Mouse (Mus musculus) MEL (cell line): ENCODE results near the gene Leng1. TPM values are rescaled to one million over a fixed set of nuclear protein-coding genes. Genes with fewer than 3 reads are reported as not detected.

Experiments used
- DNase-seq: peaks from one replicate; pipeline ENCODE4 v3.0.0; 2011; ENCODE audit warnings: low read depth, low spot score
- H3K27ac ChIP-seq: 2 replicates; pipeline ENCODE4 v1.5.1; 2012; ENCODE audit warnings: low read depth, mild to moderate bottlenecking, control low read depth, low read length, moderate library complexity; ENCODE audit not compliant: control insufficient read depth
- H3K27me3 ChIP-seq, 2 experiments: fragments of 150-350 bp in 1 of 2; sonication (generic) in 1 of 2; 2 replicates each; pipeline ENCODE4 v1.6.1; 2012; ENCODE audit warnings: low read length in 2 of 2, mild to moderate bottlenecking in 2 of 2, improper control_type of control experiment in 1 of 2, moderate library complexity in 1 of 2; ENCODE audit not compliant: insufficient read depth in 2 of 2, control insufficient read depth in 1 of 2
- H3K36me3 ChIP-seq, 2 experiments: 2 replicates each; pipeline ENCODE4 v1.6.1; 2012 to 2014; ENCODE audit warnings: low read length in 2 of 2, improper control_type of control experiment in 1 of 2, inconsistent platforms in 1 of 2, mild to moderate bottlenecking in 1 of 2; ENCODE audit not compliant: insufficient read depth in 2 of 2, control insufficient read depth in 1 of 2
- H3K4me1 ChIP-seq, 2 experiments: fragments of 150-350 bp in 1 of 2; sonication (generic) in 1 of 2; 2 replicates each; pipeline ENCODE4 v1.6.1; 2012; ENCODE audit warnings: low read length in 2 of 2, improper control_type of control experiment in 1 of 2, mild to moderate bottlenecking in 1 of 2; ENCODE audit not compliant: insufficient read depth in 2 of 2, control insufficient read depth in 1 of 2
- H3K4me3 ChIP-seq, 2 experiments: fragments of 150-350 bp in 1 of 2; sonication (generic) in 1 of 2; 2 replicates each; pipeline ENCODE4 v1.5.1; 2012; ENCODE audit warnings: low read depth in 2 of 2, low read length in 2 of 2, mild to moderate bottlenecking in 2 of 2, moderate library complexity in 2 of 2, control low read depth in 1 of 2, improper control_type of control experiment in 1 of 2; ENCODE audit not compliant: control insufficient read depth in 1 of 2, insufficient read depth in 1 of 2
- H3K79me2 ChIP-seq: 2 replicates; pipeline ENCODE4 v1.6.1; 2012; ENCODE audit warnings: mild to moderate bottlenecking, low read length, moderate library complexity; ENCODE audit not compliant: control insufficient read depth, poor library complexity, insufficient read depth
- H3K9ac ChIP-seq: 2 replicates; pipeline ENCODE4 v1.6.1; 2012; ENCODE audit warnings: low read depth, mild to moderate bottlenecking, control low read depth, low read length, moderate library complexity; ENCODE audit not compliant: control insufficient read depth, poor library complexity, severe bottlenecking
- H3K9me3 ChIP-seq: fragments of 150-350 bp; sonication (generic); replicated peaks from 2 replicates; pipeline ENCODE4 v1.6.1; 2012; ENCODE audit warnings: mild to moderate bottlenecking, low read length, improper control_type of control experiment, moderate library complexity; ENCODE audit not compliant: insufficient read depth
- CHD1 ChIP-seq: IDR thresholded peaks from 2 replicates; pipeline ENCODE4 v1.6.1; 2012; ENCODE audit warnings: low read depth, mild to moderate bottlenecking, inconsistent platforms, low read length, improper control_type of control experiment
- CTCF ChIP-seq, 3 experiments: IDR thresholded peaks in 2 of 3; conservative IDR thresholded peaks in 1 of 3; 2 replicates each; pipeline ENCODE4 v1.5.1; 2011 to 2012; ENCODE audit warnings: low read length in 3 of 3, low read depth in 2 of 3, mild to moderate bottlenecking in 2 of 3, improper control_type of control experiment in 1 of 3, inconsistent platforms in 1 of 3, mixed read lengths in 1 of 3, moderate library complexity in 1 of 3; ENCODE audit not compliant: control insufficient read depth in 1 of 3, insufficient read depth in 1 of 3, poor library complexity in 1 of 3, severe bottlenecking in 1 of 3
- ELF1 ChIP-seq: IDR thresholded peaks from 2 replicates; pipeline ENCODE4 v1.6.1; 2014; ENCODE audit warnings: low read depth, mild to moderate bottlenecking, inconsistent platforms, low read length, improper control_type of control experiment, moderate library complexity
- ETS1 ChIP-seq: IDR thresholded peaks from 2 replicates; pipeline ENCODE4 v1.6.1; 2012; ENCODE audit warnings: low read depth, mild to moderate bottlenecking, inconsistent platforms, low read length, improper control_type of control experiment, moderate library complexity
- GABPA ChIP-seq: IDR thresholded peaks from 2 replicates; pipeline ENCODE4 v1.6.1; 2012; ENCODE audit warnings: low read depth, mild to moderate bottlenecking, inconsistent platforms, low read length, improper control_type of control experiment, moderate library complexity
- GATA1 ChIP-seq: IDR thresholded peaks from 2 replicates; pipeline ENCODE4 v1.6.1; 2011; ENCODE audit warnings: low read depth, low read length, improper control_type of control experiment
- MAFK ChIP-seq: IDR thresholded peaks from 2 replicates; pipeline ENCODE4 v1.6.1; 2011; ENCODE audit warnings: low read depth, mild to moderate bottlenecking, low read length, improper control_type of control experiment, borderline replicate concordance
- MAX ChIP-seq: IDR thresholded peaks from 2 replicates; pipeline ENCODE4 v1.6.1; 2011; ENCODE audit warnings: low read length, improper control_type of control experiment
- MAZ ChIP-seq: IDR thresholded peaks from 2 replicates; pipeline ENCODE4 v1.6.1; 2012; ENCODE audit warnings: low read depth, mild to moderate bottlenecking, inconsistent platforms, low read length, improper control_type of control experiment
- MXI1 ChIP-seq: IDR thresholded peaks from 2 replicates; pipeline ENCODE4 v1.6.1; 2011; ENCODE audit warnings: mild to moderate bottlenecking, low read depth, low read length, improper control_type of control experiment
- MYC ChIP-seq: IDR thresholded peaks from 2 replicates; pipeline ENCODE4 v1.6.1; 2011; ENCODE audit warnings: low read depth, mild to moderate bottlenecking, low read length, improper control_type of control experiment, moderate library complexity
- NELFE ChIP-seq: IDR thresholded peaks from 2 replicates; pipeline ENCODE4 v1.6.1; 2011; ENCODE audit warnings: low read depth, low read length, improper control_type of control experiment
- POLR2AphosphoS5 ChIP-seq: IDR thresholded peaks from 2 replicates; pipeline ENCODE4 v1.6.1; 2012; ENCODE audit warnings: low read depth, borderline replicate concordance, mild to moderate bottlenecking, inconsistent platforms, low read length, moderate library complexity, mixed read lengths
- SIN3A ChIP-seq: IDR thresholded peaks from 2 replicates; pipeline ENCODE4 v1.6.1; 2012; ENCODE audit warnings: low read length, improper control_type of control experiment, inconsistent platforms
- TBP ChIP-seq: IDR thresholded peaks from 2 replicates; pipeline ENCODE4 v1.8.0; 2011; ENCODE audit warnings: low read depth, low read length, improper control_type of control experiment
- TCF12 ChIP-seq: IDR thresholded peaks from 2 replicates; pipeline ENCODE4 v1.6.1; 2014; ENCODE audit warnings: low read depth, mild to moderate bottlenecking, inconsistent platforms, low read length, improper control_type of control experiment, moderate library complexity
- USF2 ChIP-seq, 2 experiments: IDR thresholded peaks; 2 replicates each; pipeline ENCODE4 v1.6.1; 2011 to 2012; ENCODE audit warnings: improper control_type of control experiment in 2 of 2, low read length in 2 of 2, borderline replicate concordance in 1 of 2, inconsistent platforms in 1 of 2, low read depth in 1 of 2, mild to moderate bottlenecking in 1 of 2; ENCODE audit not compliant: insufficient read depth in 1 of 2
- ZKSCAN1 ChIP-seq: IDR thresholded peaks from 2 replicates; pipeline ENCODE4 v1.6.1; 2012; ENCODE audit warnings: low read depth, mild to moderate bottlenecking, inconsistent platforms, low read length, improper control_type of control experiment, moderate library complexity
- ZNF384 ChIP-seq: IDR thresholded peaks from 2 replicates; pipeline ENCODE4 v1.6.1; 2012; ENCODE audit warnings: low read depth, mild to moderate bottlenecking, inconsistent platforms, low read length, improper control_type of control experiment
- polyA plus RNA-seq, 2 experiments: library from polyadenylated mRNA; stranded (reverse) in 1 of 2; unstranded in 1 of 2; fragments of >175 nt in 1 of 2; fragments of >200 nt in 1 of 2; gene quantifications; 2 replicates each; pipeline versions ENCODE4 v1.2.1 to v1.2.4; 2012; ENCODE audit warnings: low replicate concordance in 2 of 2, low read depth in 1 of 2; ENCODE audit not compliant: insufficient read length in 2 of 2, insufficient read depth in 1 of 2, missing spikeins in 1 of 2
- total RNA-seq: library from RNA; depleted of rRNA; stranded (reverse); fragments of 300-350 nt; gene quantifications from 2 replicates; pipeline ENCODE4 v1.2.3, GENCODE M21; 2012

Leng1 gene
- total and polyA plus RNA-seq, 3 experiments, result 11.0 to 11.3 TPM; not detected in 1

DNA sequence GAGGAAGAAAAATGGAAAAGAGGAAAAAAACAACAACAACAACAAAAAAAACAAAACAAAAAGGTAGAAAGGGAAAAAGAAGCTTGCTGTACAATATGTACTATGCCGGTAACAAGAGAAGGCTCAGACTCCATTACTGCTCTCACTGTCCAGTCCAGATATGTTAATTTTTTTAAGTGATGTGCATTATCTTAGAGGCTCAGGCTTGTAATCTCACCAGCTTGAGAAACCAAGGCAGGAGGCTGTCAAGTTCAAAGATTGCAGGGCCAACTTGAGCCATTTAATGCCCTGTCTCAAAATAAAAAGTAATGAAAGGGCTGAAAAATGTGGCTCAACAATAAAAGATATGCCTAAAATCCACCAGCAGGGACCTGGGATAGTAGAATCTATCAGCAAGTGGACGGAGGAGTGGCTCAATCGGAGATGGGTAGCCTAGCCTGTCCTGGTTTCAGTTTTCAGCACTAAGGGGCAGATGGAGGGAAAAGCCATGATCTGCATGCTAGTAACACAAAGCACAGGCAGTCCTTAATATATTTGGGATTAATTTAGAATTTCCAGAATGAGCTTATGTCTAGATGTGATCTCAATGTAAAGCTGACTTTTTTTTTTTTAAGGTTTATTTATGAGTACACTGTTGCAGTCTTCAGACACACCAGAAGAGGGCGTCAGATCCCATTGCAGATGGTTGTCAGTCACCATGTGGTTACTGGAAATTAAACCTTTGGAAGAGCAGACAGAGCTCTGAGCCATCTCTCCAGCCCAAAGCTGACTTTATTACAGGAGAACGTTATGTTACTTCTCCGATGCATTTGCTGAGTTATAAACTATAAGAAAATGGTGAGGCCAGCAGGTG, 49.0 kb downstream of the Leng1 start (continued):
- TF ChIP-seq CTCF (IDR thresholded peaks at IDR 0.05 in 2 of 3, conservative IDR thresholded peaks at IDR 0.05 in 1 of 3; ENCODE audit: control insufficient read depth in 1 of 3, insufficient read depth in 1 of 3, low read depth in 2 of 3, low read length in 3 of 3, poor library complexity in 1 of 3, severe bottlenecking in 1 of 3) (peak; percentile 38 to 76 (median 64)), MAFK (no peak), GATA1 (peak; percentile 70), ZNF384 (peak; percentile 93)

DNA sequence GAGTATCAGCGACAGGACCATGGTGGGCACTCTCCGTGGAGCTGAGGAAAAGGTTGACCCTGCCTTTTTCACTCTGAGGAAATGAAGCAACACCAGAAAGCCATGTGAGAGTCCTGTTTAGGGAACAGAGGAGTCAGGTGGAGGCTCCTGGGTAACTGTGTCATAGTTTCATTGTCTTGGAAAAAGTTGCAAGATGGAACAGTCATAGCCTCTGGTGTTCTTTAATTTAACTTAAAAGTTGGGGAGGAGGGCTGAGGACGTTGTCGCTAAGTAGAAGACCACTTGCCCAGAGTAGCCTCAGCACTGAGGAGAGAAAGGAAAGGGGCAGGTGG, 49.6 kb downstream of the Leng1 start, which contains the start of gene Oscar:
Oscar (minus strand) TSS at position 101 of the 332 bp plus-strand sequence.
- Histone ChIP-seq H3K4me1 (peaks cover 2 to 21% of the 10 kb centered on the region in 2 experiments), H3K36me3 (peaks cover 2 to 9% of the 10 kb centered on the region in 2 experiments; a peak in 3 of 4 replicates), H3K79me2 (peaks cover 7% of the 10 kb centered on the region), H3K4me3 (peak within 1 kb of the TSS; percentile 46 to 85), H3K27ac (no peak within 1 kb of the TSS), H3K9me3 (no peaks in the 10 kb centered on the region), H3K27me3 (no peaks in the 10 kb centered on the region), H3K9ac (peak within 1 kb of the TSS; percentile 33)
- DNase-seq, result no peak
- TF ChIP-seq ETS1, result no peak
- TF ChIP-seq POLR2AphosphoS5, result no peak
- no peak for TF ChIP-seq MAZ
- no peak for TF ChIP-seq ZNF384
- TF ChIP-seq SIN3A, result no peak
- TF ChIP-seq USF2 (IDR thresholded peaks at IDR 0.05; ENCODE audit: borderline replicate concordance in 1 of 2, insufficient read depth in 1 of 2, low read depth in 1 of 2, low read length in 2 of 2), result no peak
- no peak for TF ChIP-seq ZKSCAN1
- no peak for TF ChIP-seq TCF12
- no peak for TF ChIP-seq CHD1
- TF ChIP-seq MYC, result no peak
- no peak for TF ChIP-seq ELF1
- TF ChIP-seq MAX, result no peak
- no peak for TF ChIP-seq MXI1
- no peak for TF ChIP-seq GABPA
- no peak for TF ChIP-seq NELFE
- no peak for TF ChIP-seq TBP
